Mouse (Mus musculus) gastrocnemius, postnatal 14 days (tissue): ENCODE results near the gene Dlx5. TPM values are rescaled to one million over a fixed set of nuclear protein-coding genes. Genes with fewer than 3 reads are reported as not detected.

Source experiments
- DNase-seq: peaks from one replicate; pipeline ENCODE4 v3.0.0; 2021; ENCODE audit warnings: mixed read lengths
- intact Hi-C: fragments of 180-260 bp; cut with DNase I; formaldehyde crosslinking; loops from one replicate; pipeline ENCODE4 v1.15.1; 2025; ENCODE audit warnings: low total_unique reads
- total RNA-seq, 2 experiments: library from RNA; stranded (reverse); gene quantifications; 2 replicates each; pipeline ENCODE4 v1.2.3; 2021

Gene Dlx5
- total RNA-seq, 2 experiments from 2014 or later: not detected

GRCm38 (mm10) chr6:6861798-6862428, 20.0 kb downstream of the Dlx5 start:
- DNase-seq: no peak
- intact Hi-C loops: no loop called here

GRCm38 (mm10) chr6:6861086-6861797, 20.6 kb downstream of the Dlx5 start:
- DNase-seq: no peak
- intact Hi-C loops: no loop called here

GRCm38 (mm10) chr6:6860411-6861085, 21.3 kb downstream of the Dlx5 start:
- DNase-seq: no peak
- intact Hi-C loops: no loop called here

GRCm38 (mm10) chr6:6859950-6860410, 21.9 kb downstream of the Dlx5 start:
- DNase-seq: no peak
- intact Hi-C loops: no loop called here

GRCm38 (mm10) chr6:6859111-6859949, 22.6 kb downstream of the Dlx5 start:
- no peak for DNase-seq
- intact Hi-C loops: no loop called here

- DNase-seq: no peak
- intact Hi-C loops: no loop called here
Measured at GRCm38 (mm10) chr6:6858571-6858970, 23.3 kb downstream of the Dlx5 start.

GRCm38 (mm10) chr6:6857766-6858165, 24.1 kb downstream of the Dlx5 start:
- no peak for DNase-seq
- intact Hi-C loops: no loop called here

GRCm38 (mm10) chr6:6856881-6857280, 25.0 kb downstream of the Dlx5 start:
- intact Hi-C loops: no loop called here

GRCm38 (mm10) chr6:6856316-6856715, 25.6 kb downstream of the Dlx5 start:
- intact Hi-C loops: no loop called here
- no peak for DNase-seq

More at GRCm38 (mm10) chr6:6856881-6857280, 25.0 kb downstream of the Dlx5 start:
- no peak for DNase-seq

- DNase-seq: no peak
- intact Hi-C loops: no loop called here
Measured at GRCm38 (mm10) chr6:6855746-6856185, 26.1 kb downstream of the Dlx5 start.

GRCm38 (mm10) chr6:6854902-6855745, 26.8 kb downstream of the Dlx5 start:
- DNase-seq: no peak
- intact Hi-C loops: no loop called here

GRCm38 (mm10) chr6:6854176-6854575, 27.7 kb downstream of the Dlx5 start:
- intact Hi-C loops: no loop called here
- DNase-seq: no peak

GRCm38 (mm10) chr6:6852944-6853343, 28.9 kb downstream of the Dlx5 start:
- intact Hi-C loops: no loop called here

GRCm38 (mm10) chr6:6851166-6851565, 30.7 kb downstream of the Dlx5 start:
- intact Hi-C loops: no loop called here
- no peak for DNase-seq

More at GRCm38 (mm10) chr6:6852944-6853343, 28.9 kb downstream of the Dlx5 start:
- no peak for DNase-seq

- intact Hi-C loops: no loop called here
- no peak for DNase-seq
Measured at GRCm38 (mm10) chr6:6850324-6851060, 31.4 kb downstream of the Dlx5 start.

- no peak for DNase-seq
- intact Hi-C loops: no loop called here
Measured at GRCm38 (mm10) chr6:6849744-6850143, 32.1 kb downstream of the Dlx5 start.

- DNase-seq: no peak
- intact Hi-C loops: no loop called here
Measured at GRCm38 (mm10) chr6:6848541-6848940, 33.3 kb downstream of the Dlx5 start.

- intact Hi-C loops: no loop called here
- DNase-seq: no peak
Measured at GRCm38 (mm10) chr6:6833301-6833700, 48.6 kb downstream of the Dlx5 start.
